Mouse (Mus musculus) neural tube, embryonic 14.5 days (tissue): ENCODE results near the gene Timm8a1. TPM values are rescaled to one million over a fixed set of nuclear protein-coding genes. Genes with fewer than 3 reads are reported as not detected.

Experiments
- ATAC-seq: fragments of 200-750 bp; cut with Nextera tagmentation; 2 replicates; pipeline ENCODE4 v1.8.0; 2017; ENCODE audit warnings: low read depth, mild to moderate bottlenecking, moderate TSS enrichment, moderate library complexity
- H3K27ac ChIP-seq: fragments of 300-500 bp; sonication (generic); 2 replicates; pipeline ENCODE4 v1.5.1; 2014; ENCODE audit warnings: low read depth, mild to moderate bottlenecking, control low read depth, low read length, moderate library complexity, mixed read lengths
- H3K27me3 ChIP-seq: fragments of 300-500 bp; sonication (generic); 2 replicates; pipeline ENCODE4 v1.6.1; 2014; ENCODE audit warnings: low read length; ENCODE audit not compliant: control insufficient read depth, insufficient read depth
- H3K36me3 ChIP-seq: fragments of 300-500 bp; sonication (generic); 2 replicates; pipeline ENCODE4 v1.6.1; 2014; ENCODE audit warnings: low read length, mixed read lengths; ENCODE audit not compliant: control insufficient read depth, insufficient read depth
- H3K4me1 ChIP-seq: fragments of 300-500 bp; sonication (generic); 2 replicates; pipeline ENCODE4 v1.6.1; 2014; ENCODE audit warnings: low read length; ENCODE audit not compliant: control insufficient read depth, insufficient read depth
- H3K4me2 ChIP-seq: fragments of 300-500 bp; sonication (generic); 2 replicates; pipeline ENCODE4 v1.6.1; 2014; ENCODE audit warnings: mild to moderate bottlenecking, low read depth, low read length, control low read depth
- H3K4me3 ChIP-seq: fragments of 300-500 bp; sonication (generic); 2 replicates; pipeline ENCODE4 v1.5.1; 2014; ENCODE audit warnings: low read depth, low read length, control low read depth, mixed read lengths
- H3K9ac ChIP-seq: fragments of 300-500 bp; sonication (generic); replicated peaks from 2 replicates; pipeline ENCODE4 v1.6.1; 2014; ENCODE audit warnings: low read depth, mild to moderate bottlenecking, control low read depth, low read length, mixed read lengths
- H3K9me3 ChIP-seq: fragments of 300-500 bp; sonication (generic); 2 replicates; pipeline ENCODE4 v1.6.1; 2016; ENCODE audit warnings: low read length; ENCODE audit not compliant: control insufficient read depth
- WGBS: fragments of 180-500 bp; shearing (Covaris S2); extraction: QIAGEN DNeasy Blood & Tissue Kit; methylation state at CpG from one replicate; pipeline ENCODE4 v1.1.7; 2014; 5-methylcytosine and 5-hydroxymethylcytosine counted together
- polyA plus RNA-seq: library from polyadenylated mRNA; unstranded; fragments of >200 nt; fragmentation: Nextera tagmentation; extraction: Ambion mirVana; gene quantifications from 2 replicates; pipeline ENCODE4 v1.2.1, GENCODE M21; 2014

The Timm8a1 gene
- polyA plus RNA-seq: 48.2 TPM in 2 replicates

GRCm38 (mm10) chrX:134541145-134541954 lies at the start of gene Timm8a1:
Gene Timm8a1, minus strand, starts transcription at chrX:134541865.
- peak within 1 kb of the TSS; percentile 52 for H3K4me2 ChIP-seq
- peak within 1 kb of the TSS; percentile 51 for H3K9ac ChIP-seq
- no peaks in the 10 kb centered on the region for H3K4me1 ChIP-seq
- ATAC-seq: peak; percentile 97
- peak within 1 kb of the TSS; percentile 42 for H3K4me3 ChIP-seq
- no peaks in the 10 kb centered on the region for H3K36me3 ChIP-seq
- no peaks in the 10 kb centered on the region for H3K9me3 ChIP-seq
- no peak within 1 kb of the TSS for H3K27ac ChIP-seq
- H3K27me3 ChIP-seq: no peaks in the 10 kb centered on the region
- 16% methylated on average over 40 of the region's 61 CpGs for WGBS

- H3K36me3 ChIP-seq: no peaks in the 10 kb centered on the region
- H3K27ac ChIP-seq: no peak overlapping the region
- no peaks in the 10 kb centered on the region for H3K4me1 ChIP-seq
- WGBS: 74% methylated on average over 5 of the region's 5 CpGs
- no peaks in the 10 kb centered on the region for H3K9me3 ChIP-seq
- H3K4me2 ChIP-seq: no peak overlapping the region
- no peaks in the 10 kb centered on the region for H3K27me3 ChIP-seq
- no peak overlapping the region for H3K4me3 ChIP-seq
- H3K9ac ChIP-seq: no peak overlapping the region
- no peak for ATAC-seq
Measured at GRCm38 (mm10) chrX:134589836-134590235, 48.2 kb upstream of the Timm8a1 start.

GRCm38 (mm10) chrX:134588997-134589396 lies 47.3 kb upstream of the Timm8a1 start:
- Histone ChIP-seq H3K9me3 (no peaks in the 10 kb centered on the region), H3K4me2 (no peak overlapping the region), H3K4me3 (no peak overlapping the region), H3K27me3 (no peaks in the 10 kb centered on the region), H3K27ac (no peak overlapping the region), H3K36me3 (no peaks in the 10 kb centered on the region), H3K9ac (no peak overlapping the region), H3K4me1 (no peaks in the 10 kb centered on the region)
- WGBS: 77% methylated on average over 3 of the region's 3 CpGs
- no peak for ATAC-seq

- 87% methylated on average over 4 of the region's 4 CpGs for WGBS
- no peak for ATAC-seq
- H3K27ac ChIP-seq: no peak overlapping the region
Measured at GRCm38 (mm10) chrX:134588261-134588660, 46.6 kb upstream of the Timm8a1 start.

GRCm38 (mm10) chrX:134586447-134586846 lies 44.8 kb upstream of the Timm8a1 start:
- Histone ChIP-seq H3K9ac (peak overlapping the region; percentile 47), H3K36me3 (no peaks in the 10 kb centered on the region), H3K4me3 (peak overlapping the region; percentile 41), H3K27me3 (no peaks in the 10 kb centered on the region), H3K4me1 (no peaks in the 10 kb centered on the region), H3K27ac (no peak overlapping the region), H3K4me2 (peak overlapping the region; percentile 61), H3K9me3 (no peaks in the 10 kb centered on the region)
- no peak for ATAC-seq
- WGBS: 34% methylated on average over 8 of the region's 8 CpGs

More at GRCm38 (mm10) chrX:134588261-134588660, 46.6 kb upstream of the Timm8a1 start:
- no peaks in the 10 kb centered on the region for H3K36me3 ChIP-seq
- no peak overlapping the region for H3K4me3 ChIP-seq
- no peaks in the 10 kb centered on the region for H3K4me1 ChIP-seq
- no peak overlapping the region for H3K9ac ChIP-seq
- H3K9me3 ChIP-seq: no peaks in the 10 kb centered on the region
- no peak overlapping the region for H3K4me2 ChIP-seq
- no peaks in the 10 kb centered on the region for H3K27me3 ChIP-seq

GRCm38 (mm10) chrX:134585103-134586002 lies 43.7 kb upstream of the Timm8a1 start, which contains the start of gene Rpl36a:
Gene Rpl36a, plus strand, starts transcription at chrX:134585654.
- peak within 1 kb of the TSS; percentile 71 for H3K27ac ChIP-seq
- H3K36me3 ChIP-seq: no peaks in the 10 kb centered on the region
- 14% methylated on average over 45 of the region's 45 CpGs for WGBS
- H3K4me1 ChIP-seq: no peaks in the 10 kb centered on the region
- peak within 1 kb of the TSS; percentile 61 for H3K4me2 ChIP-seq
- ATAC-seq: peak; percentile 98
- H3K9me3 ChIP-seq: no peaks in the 10 kb centered on the region
- no peaks in the 10 kb centered on the region for H3K27me3 ChIP-seq
- peak within 1 kb of the TSS; percentile 47 for H3K9ac ChIP-seq
- peak within 1 kb of the TSS; percentile 41 for H3K4me3 ChIP-seq

GRCm38 (mm10) chrX:134582888-134583669 lies 41.4 kb upstream of the Timm8a1 start, which contains the start of gene Btk:
Gene Btk, minus strand, starts transcription at chrX:134583570.
- 90% methylated on average over 11 of the region's 11 CpGs for WGBS
- H3K36me3 ChIP-seq: no peaks in the 10 kb centered on the region
- no peak within 1 kb of the TSS for H3K9ac ChIP-seq
- H3K4me2 ChIP-seq: no peak within 1 kb of the TSS
- H3K4me3 ChIP-seq: no peak within 1 kb of the TSS
- H3K27me3 ChIP-seq: no peaks in the 10 kb centered on the region
- no peak within 1 kb of the TSS for H3K27ac ChIP-seq
- no peaks in the 10 kb centered on the region for H3K4me1 ChIP-seq
- no peaks in the 10 kb centered on the region for H3K9me3 ChIP-seq
- no peak for ATAC-seq

- Histone ChIP-seq H3K36me3 (no peaks in the 10 kb centered on the region), H3K4me1 (no peaks in the 10 kb centered on the region), H3K4me2 (no peak overlapping the region), H3K9me3 (no peaks in the 10 kb centered on the region), H3K4me3 (no peak overlapping the region), H3K27ac (no peak overlapping the region), H3K27me3 (no peaks in the 10 kb centered on the region), H3K9ac (no peak overlapping the region)
- WGBS: 86% methylated on average over 11 of the region's 11 CpGs
- ATAC-seq: no peak
Measured at GRCm38 (mm10) chrX:134582270-134582669, 40.6 kb upstream of the Timm8a1 start.
